ENCODE assay signal across 8 mouse cellular contexts in genomic region chr7:37773312-37773702, GRCm38 (mm10). TPM values are rescaled to one million over a fixed set of nuclear protein-coding genes. Genes with fewer than 3 reads are reported as not detected.
DNase-seq lines count a peak whose midpoint lies in the region; ATAC-seq and TF ChIP-seq lines count a peak whose summit lies in the region.

Zfp536 (minus strand) TSS chr7:37773641.

- ATAC-seq in forebrain, embryonic 13.5 days, result no peak

- peak within 1 kb of the TSS; percentile 61 for H3K4me3 ChIP-seq in forebrain, embryonic 13.5 days
- H3K4me3 ChIP-seq in myocyte, result no peak within 1 kb of the TSS

- no peak within 1 kb of the TSS for H3ac ChIP-seq in myocyte (ENCODE audit: control insufficient read depth, insufficient read length)

- H3K9me3 ChIP-seq in forebrain, embryonic 13.5 days (replicated peaks), result no peaks in the 10 kb centered on the region

- DNase-seq in heart, adult 11 months, result peak; percentile 64
- DNase-seq in heart, postnatal 14 days, result no peak
- peak; percentile 26 for DNase-seq in ZHBTc4 (ENCODE audit: low read depth, low spot score)
- no peak for DNase-seq in layer of hippocampus, postnatal 36 days
- no peak for DNase-seq in ovary, postnatal 10 days (ENCODE audit: low spot score)
- DNase-seq in spleen, postnatal 36 days (ENCODE audit: low spot score in 2 of 2), result no peak

- peaks cover 30% of the 10 kb centered on the region for H3K4me1 ChIP-seq in forebrain, embryonic 13.5 days

- H3K4me2 ChIP-seq in forebrain, embryonic 13.5 days, result peak within 1 kb of the TSS; percentile 95
- peak within 1 kb of the TSS; percentile 6 for H3K4me2 ChIP-seq in myocyte (ENCODE audit: low read depth)

- no peaks in the 10 kb centered on the region for H3K79me2 ChIP-seq in myocyte (ENCODE audit: control insufficient read depth, insufficient read depth)

- peaks cover 16% of the 10 kb centered on the region; the same call in 1 of the 2 replicates for H3K27me3 ChIP-seq in forebrain, embryonic 13.5 days
- peaks cover 32% of the 10 kb centered on the region for H3K27me3 ChIP-seq in myocyte (ENCODE audit: control insufficient read depth, insufficient read depth, insufficient read length)

- H3K9ac ChIP-seq in forebrain, embryonic 13.5 days, result peak within 1 kb of the TSS; percentile 78

- intact Hi-C loops in heart, postnatal 14 days (cut with DNase I), result loop anchor here (10.0 kb wide), 2 partner anchors 149 to 179 kb away; no protein-coding TSS in a partner anchor

- TF ChIP-seq POLR2A in myocyte (IDR thresholded peaks at IDR 0.05; ENCODE audit: insufficient read length, low read depth), result no peak

- no peaks in the 10 kb centered on the region for H3K36me3 ChIP-seq in forebrain, embryonic 13.5 days (ENCODE audit: poor library complexity, severe bottlenecking)
- H3K36me3 ChIP-seq in myocyte (ENCODE audit: control insufficient read depth, insufficient read depth), result no peaks in the 10 kb centered on the region

- under 1% methylated on average over 27 of the region's 27 CpGs for WGBS in forebrain, embryonic 13.5 days

- H3K27ac ChIP-seq in forebrain, embryonic 13.5 days, result peak within 1 kb of the TSS; percentile 85

TF ChIP-seq in myocyte, 11 proteins besides CTCF, POLR2A, EP300 and RAD21:
- TF ChIP-seq E2F4 (IDR thresholded peaks at IDR 0.05; ENCODE audit: insufficient read depth), result no peak
- TF ChIP-seq POLR2AphosphoS2 (IDR thresholded peaks at IDR 0.05; ENCODE audit: insufficient read length, low read depth), result no peak
- no peak for TF ChIP-seq USF1 (IDR thresholded peaks at IDR 0.05; ENCODE audit: low read depth)
- no peak for TF ChIP-seq MYOG (IDR thresholded peaks at IDR 0.05; ENCODE audit: control insufficient read depth in 1 of 3, insufficient read depth in 1 of 3, insufficient read length in 2 of 3, low read depth in 2 of 3)
- no peak for TF ChIP-seq SRF (IDR thresholded peaks at IDR 0.05; ENCODE audit: control insufficient read depth, insufficient read length, low read depth)
- TF ChIP-seq CEBPB (IDR thresholded peaks at IDR 0.05; ENCODE audit: insufficient read depth, poor library complexity, severe bottlenecking), result no peak
- TF ChIP-seq REST (IDR thresholded peaks at IDR 0.05; ENCODE audit: insufficient read depth, insufficient read length), result no peak
- TF ChIP-seq MAX (IDR thresholded peaks at IDR 0.05; ENCODE audit: low read depth), result no peak

RNA-seq across cellular contexts. Expression of gene Zfp536, which starts in this region (rescaled TPM):
- total RNA-seq in heart, postnatal 14 days (2021), result 10 to 100 TPM in 1 of 2 experiments, 1 to 10 TPM in 1; 8.5 to 10.4 TPM
- 39.7 and 42.0 TPM in 2 replicates for polyA plus RNA-seq in forebrain, embryonic 13.5 days (2015; fragmentation: Nextera tagmentation; extraction: Ambion mirVana)
- total RNA-seq in layer of hippocampus, postnatal 36 days (2021), result 10 to 100 TPM; 43.9 to 50.6 TPM
- polyA plus RNA-seq in myocyte (2012; fragmentation: generic; extraction: Trizol), result not detected

Comparison
In these comparisons a context has a peak if more than half of its experiments do, and no peak if none do; other contexts are left out.
1. RNA of gene Zfp536 (polyA plus RNA-seq): 39.7 to 42.0 TPM in forebrain, embryonic 13.5 days; not detected in myocyte (single experiment); every median in the first group is over 10 times any median in the second.
2. DNase-seq: peak in heart, adult 11 months (single experiment) and ZHBTc4 (single experiment); none in heart, postnatal 14 days (0 of 2), layer of hippocampus, postnatal 36 days (0 of 2), ovary, postnatal 10 days (single experiment) and spleen, postnatal 36 days (0 of 2).